Mouse (Mus musculus): ENCODE results near the gene Tmem165. TPM values are rescaled to one million over a fixed set of nuclear protein-coding genes. Genes with fewer than 3 reads are reported as not detected.
A peak's percentile ranks its signal among the peaks of the same experiment; 100 is the strongest.

Tmem165 gene
- polyA plus RNA-seq, 1 experiment from 2014 or later: 58.2 TPM

GRCm38 (mm10) chr5:76140730-76141066 lies 43.0 kb upstream of the Tmem165 start:
- WGBS: 13% methylated on average over 9 of the region's 9 CpGs
- DNase-seq (no peak), ATAC-seq (ENCODE audit: low FRiP score, low TSS enrichment) (peak; percentile 49)
- peak overlapping the region; percentile 67 for H3K4me3 ChIP-seq (replicated peaks; ENCODE audit: low read depth, low read length)
- no peaks in the 10 kb centered on the region for H3K27me3 ChIP-seq (ENCODE audit: control insufficient read depth, insufficient read depth, low read length)
- peak overlapping the region; percentile 82 for H3K4me2 ChIP-seq (ENCODE audit: low read length)
- peak overlapping the region; percentile 89 for H3K27ac ChIP-seq (replicated peaks; ENCODE audit: low read depth, low read length)
- no peaks in the 10 kb centered on the region for H3K36me3 ChIP-seq (ENCODE audit: control insufficient read depth, insufficient read depth, low read length)
- 0 out of 2 replicates have a peak, but pooled peaks cover 2% of the 10 kb centered on the region for H3K4me1 ChIP-seq (ENCODE audit: control insufficient read depth, insufficient read depth, low read length)
- H3K9ac ChIP-seq (replicated peaks; ENCODE audit: low read length): peak overlapping the region; percentile 78
- H3K9me3 ChIP-seq (ENCODE audit: control insufficient read depth, low read length): no peaks in the 10 kb centered on the region

- ATAC-seq (ENCODE audit: low FRiP score, low TSS enrichment) (no peak), DNase-seq (no peak)
- Histone ChIP-seq H3K9me3 (ENCODE audit: control insufficient read depth, low read length) (no peaks in the 10 kb centered on the region), H3K27me3 (ENCODE audit: control insufficient read depth, insufficient read depth, low read length) (no peaks in the 10 kb centered on the region), H3K9ac (replicated peaks; ENCODE audit: low read length) (no peak overlapping the region), H3K4me2 (ENCODE audit: low read length) (no peak overlapping the region), H3K27ac (replicated peaks; ENCODE audit: low read depth, low read length) (no peak overlapping the region), H3K4me1 (ENCODE audit: control insufficient read depth, insufficient read depth, low read length) (0 out of 2 replicates have a peak, but pooled peaks cover 2% of the 10 kb centered on the region), H3K4me3 (replicated peaks; ENCODE audit: low read depth, low read length) (no peak overlapping the region), H3K36me3 (ENCODE audit: control insufficient read depth, insufficient read depth, low read length) (no peaks in the 10 kb centered on the region)
- WGBS: 91% methylated on average over 4 of the region's 4 CpGs
These were observed 40.3 kb upstream of the Tmem165 start for GRCm38 (mm10) chr5:76143356-76143755.

GRCm38 (mm10) chr5:76146401-76146800 lies 37.3 kb upstream of the Tmem165 start:
- no peak overlapping the region for H3K4me3 ChIP-seq (replicated peaks; ENCODE audit: low read depth, low read length)
- no peaks in the 10 kb centered on the region for H3K9me3 ChIP-seq (ENCODE audit: control insufficient read depth, low read length)
- ATAC-seq (ENCODE audit: low FRiP score, low TSS enrichment) (no peak), DNase-seq (no peak)
- H3K4me2 ChIP-seq (ENCODE audit: low read length): no peak overlapping the region
- H3K27ac ChIP-seq (replicated peaks; ENCODE audit: low read depth, low read length): no peak overlapping the region
- no peaks in the 10 kb centered on the region for H3K27me3 ChIP-seq (ENCODE audit: control insufficient read depth, insufficient read depth, low read length)
- 100% methylated on average over 1 of the region's 1 CpGs for WGBS
- no peaks in the 10 kb centered on the region for H3K36me3 ChIP-seq (ENCODE audit: control insufficient read depth, insufficient read depth, low read length)
- H3K9ac ChIP-seq (replicated peaks; ENCODE audit: low read length): no peak overlapping the region
- no peaks in the 10 kb centered on the region for H3K4me1 ChIP-seq (ENCODE audit: control insufficient read depth, insufficient read depth, low read length)

GRCm38 (mm10) chr5:76149436-76149835 lies 34.2 kb upstream of the Tmem165 start:
- Histone ChIP-seq H3K27me3 (ENCODE audit: control insufficient read depth, insufficient read depth, low read length) (no peaks in the 10 kb centered on the region), H3K9me3 (ENCODE audit: control insufficient read depth, low read length) (no peaks in the 10 kb centered on the region), H3K9ac (replicated peaks; ENCODE audit: low read length) (no peak overlapping the region), H3K27ac (replicated peaks; ENCODE audit: low read depth, low read length) (no peak overlapping the region), H3K4me1 (ENCODE audit: control insufficient read depth, insufficient read depth, low read length) (no peaks in the 10 kb centered on the region), H3K36me3 (ENCODE audit: control insufficient read depth, insufficient read depth, low read length) (peaks cover 5% of the 10 kb centered on the region; the same call in 1 of the 2 replicates), H3K4me2 (ENCODE audit: low read length) (no peak overlapping the region), H3K4me3 (replicated peaks; ENCODE audit: low read depth, low read length) (no peak overlapping the region)
- no peak for ATAC-seq (ENCODE audit: low FRiP score, low TSS enrichment)
- DNase-seq: no peak
- 93% methylated on average over 6 of the region's 6 CpGs for WGBS

GRCm38 (mm10) chr5:76152956-76153355 lies 30.7 kb upstream of the Tmem165 start:
- no peak for ATAC-seq (ENCODE audit: low FRiP score, low TSS enrichment)

GRCm38 (mm10) chr5:76153430-76153829 lies 30.2 kb upstream of the Tmem165 start:
- H3K4me1 ChIP-seq (ENCODE audit: control insufficient read depth, insufficient read depth, low read length): no peaks in the 10 kb centered on the region
- no peaks in the 10 kb centered on the region for H3K27me3 ChIP-seq (ENCODE audit: control insufficient read depth, insufficient read depth, low read length)
- no peak overlapping the region for H3K9ac ChIP-seq (replicated peaks; ENCODE audit: low read length)
- WGBS: 93% methylated on average over 11 of the region's 11 CpGs
- H3K36me3 ChIP-seq (ENCODE audit: control insufficient read depth, insufficient read depth, low read length): peaks cover 5% of the 10 kb centered on the region; the same call in 1 of the 2 replicates
- no peaks in the 10 kb centered on the region for H3K9me3 ChIP-seq (ENCODE audit: control insufficient read depth, low read length)
- DNase-seq (no peak), ATAC-seq (ENCODE audit: low FRiP score, low TSS enrichment) (no peak)
- no peak overlapping the region for H3K4me3 ChIP-seq (replicated peaks; ENCODE audit: low read depth, low read length)
- H3K4me2 ChIP-seq (ENCODE audit: low read length): no peak overlapping the region
- H3K27ac ChIP-seq (replicated peaks; ENCODE audit: low read depth, low read length): no peak overlapping the region

More at GRCm38 (mm10) chr5:76152956-76153355, 30.7 kb upstream of the Tmem165 start:
- Histone ChIP-seq H3K9me3 (ENCODE audit: control insufficient read depth, low read length) (no peaks in the 10 kb centered on the region), H3K27ac (replicated peaks; ENCODE audit: low read depth, low read length) (no peak overlapping the region), H3K4me2 (ENCODE audit: low read length) (no peak overlapping the region), H3K9ac (replicated peaks; ENCODE audit: low read length) (no peak overlapping the region), H3K4me3 (replicated peaks; ENCODE audit: low read depth, low read length) (no peak overlapping the region), H3K36me3 (ENCODE audit: control insufficient read depth, insufficient read depth, low read length) (peaks cover 5% of the 10 kb centered on the region; the same call in 1 of the 2 replicates), H3K4me1 (ENCODE audit: control insufficient read depth, insufficient read depth, low read length) (no peaks in the 10 kb centered on the region), H3K27me3 (ENCODE audit: control insufficient read depth, insufficient read depth, low read length) (no peaks in the 10 kb centered on the region)
- WGBS: 90% methylated on average over 6 of the region's 6 CpGs
- DNase-seq: no peak

- no peaks in the 10 kb centered on the region for H3K4me1 ChIP-seq (ENCODE audit: control insufficient read depth, insufficient read depth, low read length)
- no peak overlapping the region for H3K9ac ChIP-seq (replicated peaks; ENCODE audit: low read length)
- peaks cover 5% of the 10 kb centered on the region; the same call in 1 of the 2 replicates for H3K36me3 ChIP-seq (ENCODE audit: control insufficient read depth, insufficient read depth, low read length)
- no peaks in the 10 kb centered on the region for H3K9me3 ChIP-seq (ENCODE audit: control insufficient read depth, low read length)
- no peak overlapping the region for H3K4me2 ChIP-seq (ENCODE audit: low read length)
- H3K4me3 ChIP-seq (replicated peaks; ENCODE audit: low read depth, low read length): no peak overlapping the region
- WGBS: 93% methylated on average over 21 of the region's 21 CpGs
- H3K27me3 ChIP-seq (ENCODE audit: control insufficient read depth, insufficient read depth, low read length): no peaks in the 10 kb centered on the region
- ATAC-seq (ENCODE audit: low FRiP score, low TSS enrichment) (no peak), DNase-seq (no peak)
- H3K27ac ChIP-seq (replicated peaks; ENCODE audit: low read depth, low read length): no peak overlapping the region
These were observed 29.1 kb upstream of the Tmem165 start for GRCm38 (mm10) chr5:76154434-76155165.

GRCm38 (mm10) chr5:76159555-76159954 lies 24.1 kb upstream of the Tmem165 start:
- no peak overlapping the region for H3K4me3 ChIP-seq (replicated peaks; ENCODE audit: low read depth, low read length)
- H3K27ac ChIP-seq (replicated peaks; ENCODE audit: low read depth, low read length): no peak overlapping the region
- no peaks in the 10 kb centered on the region for H3K27me3 ChIP-seq (ENCODE audit: control insufficient read depth, insufficient read depth, low read length)
- WGBS: 89% methylated on average over 6 of the region's 6 CpGs
- DNase-seq (no peak), ATAC-seq (ENCODE audit: low FRiP score, low TSS enrichment) (no peak)
- H3K9me3 ChIP-seq (ENCODE audit: control insufficient read depth, low read length): no peaks in the 10 kb centered on the region
- H3K4me2 ChIP-seq (ENCODE audit: low read length): no peak overlapping the region
- no peaks in the 10 kb centered on the region; the same call in 1 of the 2 replicates for H3K36me3 ChIP-seq (ENCODE audit: control insufficient read depth, insufficient read depth, low read length)
- H3K9ac ChIP-seq (replicated peaks; ENCODE audit: low read length): no peak overlapping the region
- H3K4me1 ChIP-seq (ENCODE audit: control insufficient read depth, insufficient read depth, low read length): no peaks in the 10 kb centered on the region

GRCm38 (mm10) chr5:76160086-76160485 lies 23.6 kb upstream of the Tmem165 start:
- WGBS: 79% methylated on average over 3 of the region's 3 CpGs
- Histone ChIP-seq H3K4me2 (ENCODE audit: low read length) (no peak overlapping the region), H3K4me1 (ENCODE audit: control insufficient read depth, insufficient read depth, low read length) (no peaks in the 10 kb centered on the region), H3K9ac (replicated peaks; ENCODE audit: low read length) (no peak overlapping the region), H3K9me3 (ENCODE audit: control insufficient read depth, low read length) (no peaks in the 10 kb centered on the region), H3K27ac (replicated peaks; ENCODE audit: low read depth, low read length) (no peak overlapping the region), H3K27me3 (ENCODE audit: control insufficient read depth, insufficient read depth, low read length) (no peaks in the 10 kb centered on the region), H3K36me3 (ENCODE audit: control insufficient read depth, insufficient read depth, low read length) (no peaks in the 10 kb centered on the region), H3K4me3 (replicated peaks; ENCODE audit: low read depth, low read length) (no peak overlapping the region)
- ATAC-seq (ENCODE audit: low FRiP score, low TSS enrichment): no peak
- DNase-seq: no peak

Data from midbrain, embryonic 14.5 days (tissue).